Mouse (Mus musculus): ENCODE results near the gene 0610010K14Rik. TPM values are rescaled to one million over a fixed set of nuclear protein-coding genes. Genes with fewer than 3 reads are reported as not detected.

0610010K14Rik gene
- 115 and 118 TPM in 2 replicates for polyA plus RNA-seq (2015; fragmentation: Nextera tagmentation; extraction: Ambion mirVana)

DNA sequence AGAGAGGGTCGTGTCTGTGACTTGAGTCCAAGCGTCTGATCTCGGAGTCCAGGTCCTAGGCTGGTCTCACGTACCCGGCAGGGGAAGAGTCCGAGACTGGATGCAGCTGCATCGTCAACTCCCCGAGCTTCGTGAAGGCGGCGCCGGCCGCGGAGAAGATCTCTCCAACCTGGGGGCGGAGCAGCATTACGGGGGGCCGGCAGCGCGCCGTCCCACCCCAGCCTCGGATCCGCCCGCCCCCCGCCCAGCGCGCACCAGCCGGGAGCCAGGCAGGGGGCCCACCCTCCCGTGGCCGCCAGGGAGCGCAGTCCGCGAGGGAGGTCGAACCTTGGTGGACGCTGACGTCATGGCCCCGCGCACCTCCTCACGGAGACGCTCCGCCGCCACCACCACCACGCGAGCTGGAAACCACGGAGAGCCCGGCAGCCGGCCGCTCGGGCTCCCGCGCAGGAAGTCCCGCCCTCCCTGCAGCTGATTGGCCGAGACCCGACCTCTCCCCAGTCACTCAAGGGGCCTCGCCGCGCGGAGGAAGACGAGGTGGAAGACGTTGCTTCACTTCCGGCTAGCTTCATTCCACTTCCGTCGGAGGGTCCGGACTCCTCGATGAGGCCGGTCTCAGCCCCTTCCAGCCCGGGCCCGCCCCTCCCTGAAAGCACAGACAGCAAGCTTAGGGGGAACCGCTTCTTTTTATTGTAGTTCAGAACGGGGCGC lies at the start of gene 0610010K14Rik:
Gene 0610010K14Rik, minus strand, starts transcription at position 458 of the 711 bp plus-strand sequence.
- peak; percentile 79 for TF ChIP-seq CTCF (IDR thresholded peaks at IDR 0.05)
- no peak for TF ChIP-seq EP300 (IDR thresholded peaks at IDR 0.05)
- Histone ChIP-seq H3K9ac (replicated peaks; ENCODE audit: low read depth) (peak within 1 kb of the TSS; percentile 84), H3K36me3 (ENCODE audit: insufficient read depth, low read length) (no peaks in the 10 kb centered on the region), H3K4me2 (replicated peaks; ENCODE audit: low read depth, low read length) (peak within 1 kb of the TSS; percentile 69), H3K27ac (ENCODE audit: low read length) (peak within 1 kb of the TSS; percentile 95), H3K4me3 (ENCODE audit: low read depth, low read length) (peak within 1 kb of the TSS; percentile 72), H3K27me3 (replicated peaks; ENCODE audit: insufficient read depth, low read length) (no peaks in the 10 kb centered on the region), H3K9me3 (ENCODE audit: low read length) (no peaks in the 10 kb centered on the region), H3K4me1 (ENCODE audit: insufficient read depth, low read depth, low read length) (peaks cover 16% of the 10 kb centered on the region)
- DNase-seq (ENCODE audit: low spot score) (peak; percentile 98), ATAC-seq (peak; percentile 95)
- under 1% methylated on average over 58 of the region's 70 CpGs for WGBS

DNA sequence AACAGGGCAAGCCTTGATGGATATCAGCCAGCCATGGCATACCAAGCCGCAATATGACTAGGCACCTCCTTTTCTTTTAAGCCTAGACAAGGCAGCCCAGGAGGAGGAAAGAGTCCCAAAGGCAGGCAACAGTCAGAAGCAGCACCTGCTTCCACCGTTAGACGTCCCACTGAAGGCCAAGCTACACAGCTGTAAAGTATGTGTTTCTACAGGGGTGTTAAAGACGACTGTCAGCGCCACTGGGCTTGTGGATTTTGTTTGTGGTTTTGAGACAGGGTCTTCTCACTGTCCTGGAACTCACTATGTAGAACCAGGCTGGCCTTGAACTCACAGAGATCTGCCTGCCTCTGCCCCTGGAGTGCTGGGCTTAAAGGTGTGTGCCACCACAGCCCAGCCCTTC lies 48.0 kb upstream of the 0610010K14Rik start:
- TF ChIP-seq EP300 (IDR thresholded peaks at IDR 0.05) = no peak
- TF ChIP-seq CTCF (IDR thresholded peaks at IDR 0.05) = no peak
- H3K27me3 ChIP-seq (replicated peaks; ENCODE audit: insufficient read depth, low read length) = no peaks in the 10 kb centered on the region
- H3K36me3 ChIP-seq (ENCODE audit: insufficient read depth, low read length) = no peaks in the 10 kb centered on the region
- ATAC-seq (no peak), DNase-seq (ENCODE audit: low spot score) (no peak)
- no peak overlapping the region for H3K9ac ChIP-seq (replicated peaks; ENCODE audit: low read depth)
- no peak overlapping the region for H3K4me3 ChIP-seq (ENCODE audit: low read depth, low read length)
- H3K27ac ChIP-seq (ENCODE audit: low read length) = no peak overlapping the region
- no peaks in the 10 kb centered on the region for H3K4me1 ChIP-seq (ENCODE audit: insufficient read depth, low read depth, low read length)
- no peak overlapping the region for H3K4me2 ChIP-seq (replicated peaks; ENCODE audit: low read depth, low read length)
- 68% methylated on average over 5 of the region's 5 CpGs for WGBS
- H3K9me3 ChIP-seq (ENCODE audit: low read length) = no peaks in the 10 kb centered on the region

DNA sequence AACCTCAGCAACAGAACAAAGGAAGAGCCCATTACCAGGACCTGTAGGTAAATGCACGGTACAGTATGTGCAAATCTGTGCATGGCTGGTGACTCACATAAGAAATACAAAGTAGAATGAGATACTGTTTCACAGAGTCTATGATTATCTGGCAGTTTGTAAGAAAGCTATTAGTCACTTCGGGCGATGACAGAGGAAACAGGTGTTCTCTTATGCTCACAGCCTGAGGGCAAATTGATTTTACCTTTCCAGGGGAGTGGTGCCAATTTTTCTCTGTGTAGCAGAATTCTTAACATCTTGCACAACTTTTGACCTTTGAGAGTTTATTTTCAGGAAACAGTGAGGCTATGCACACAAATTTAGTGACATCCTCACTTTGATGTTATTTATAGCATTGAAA lies 47.0 kb upstream of the 0610010K14Rik start:
- Histone ChIP-seq H3K4me1 (ENCODE audit: insufficient read depth, low read depth, low read length) (peaks cover 4% of the 10 kb centered on the region; the same call in 1 of the 2 replicates), H3K9ac (replicated peaks; ENCODE audit: low read depth) (no peak overlapping the region), H3K27me3 (replicated peaks; ENCODE audit: insufficient read depth, low read length) (no peaks in the 10 kb centered on the region), H3K27ac (ENCODE audit: low read length) (no peak overlapping the region), H3K36me3 (ENCODE audit: insufficient read depth, low read length) (no peaks in the 10 kb centered on the region), H3K4me3 (ENCODE audit: low read depth, low read length) (no peak overlapping the region), H3K4me2 (replicated peaks; ENCODE audit: low read depth, low read length) (no peak overlapping the region), H3K9me3 (ENCODE audit: low read length) (no peaks in the 10 kb centered on the region)
- DNase-seq (ENCODE audit: low spot score) (peak; percentile 16), ATAC-seq (no peak)
- TF ChIP-seq CTCF (IDR thresholded peaks at IDR 0.05) = no peak
- TF ChIP-seq EP300 (IDR thresholded peaks at IDR 0.05) = no peak
- WGBS = 53% methylated on average over 3 of the region's 3 CpGs

DNA sequence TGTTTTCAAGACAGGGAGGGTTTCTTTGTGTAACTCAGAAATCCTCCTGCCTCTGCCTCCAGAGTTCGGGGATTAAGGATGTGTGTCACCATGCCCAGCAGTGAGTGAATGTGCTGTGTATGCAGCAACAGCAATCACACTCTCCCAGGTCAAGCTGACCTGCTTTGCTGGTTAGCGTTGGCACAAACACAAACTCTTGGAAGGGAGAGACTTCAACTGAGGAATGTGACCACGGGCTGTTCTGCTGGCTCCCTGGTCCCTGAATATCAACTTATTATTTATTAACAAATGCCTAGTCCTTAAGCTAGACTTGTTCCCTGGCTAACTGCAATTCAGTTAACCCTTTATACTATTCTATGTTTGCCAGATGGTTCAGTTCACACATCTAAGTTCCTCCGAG lies 46.0 kb upstream of the 0610010K14Rik start:
- Histone ChIP-seq H3K9ac (replicated peaks; ENCODE audit: low read depth) (no peak overlapping the region), H3K4me1 (ENCODE audit: insufficient read depth, low read depth, low read length) (peaks cover 4% of the 10 kb centered on the region; the same call in 1 of the 2 replicates), H3K27me3 (replicated peaks; ENCODE audit: insufficient read depth, low read length) (no peaks in the 10 kb centered on the region), H3K4me2 (replicated peaks; ENCODE audit: low read depth, low read length) (no peak overlapping the region), H3K9me3 (ENCODE audit: low read length) (no peaks in the 10 kb centered on the region), H3K36me3 (ENCODE audit: insufficient read depth, low read length) (no peaks in the 10 kb centered on the region), H3K4me3 (ENCODE audit: low read depth, low read length) (no peak overlapping the region), H3K27ac (ENCODE audit: low read length) (no peak overlapping the region)
- TF ChIP-seq CTCF (IDR thresholded peaks at IDR 0.05) = no peak
- no peak for TF ChIP-seq EP300 (IDR thresholded peaks at IDR 0.05)
- DNase-seq (ENCODE audit: low spot score) = no peak
- ATAC-seq = no peak
- 56% methylated on average over 4 of the region's 4 CpGs for WGBS

DNA sequence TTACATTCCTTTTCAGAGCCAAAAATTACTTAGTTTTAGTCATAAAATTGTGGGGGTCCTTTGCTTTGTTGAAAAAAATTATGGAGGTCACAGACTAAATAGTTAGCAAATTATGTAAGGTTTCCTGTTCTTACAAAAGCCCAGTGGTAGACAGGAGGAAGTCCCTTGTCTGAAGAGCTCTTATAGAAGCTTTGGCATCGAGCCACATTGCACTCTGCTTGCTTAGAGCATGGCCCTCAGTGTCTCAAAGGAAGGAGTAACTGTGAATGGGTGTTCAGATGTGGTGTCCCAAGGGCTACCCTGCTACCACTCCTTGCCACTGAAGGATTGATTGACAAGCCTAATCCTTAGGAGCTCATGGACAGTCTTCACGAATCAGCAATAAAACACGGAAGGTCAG lies 42.7 kb upstream of the 0610010K14Rik start:
- ATAC-seq (peak; percentile 85), DNase-seq (ENCODE audit: low spot score) (peak; percentile 84)
- TF ChIP-seq EP300 (IDR thresholded peaks at IDR 0.05) (no peak), CTCF (IDR thresholded peaks at IDR 0.05) (no peak)
- H3K4me3 ChIP-seq (ENCODE audit: low read depth, low read length) = no peak overlapping the region
- whole genome bisulfite sequencing = 21% methylated on average over 3 of the region's 3 CpGs
- H3K4me2 ChIP-seq (replicated peaks; ENCODE audit: low read depth, low read length) = no peak overlapping the region
- no peaks in the 10 kb centered on the region for H3K36me3 ChIP-seq (ENCODE audit: insufficient read depth, low read length)
- no peaks in the 10 kb centered on the region for H3K9me3 ChIP-seq (ENCODE audit: low read length)
- peaks cover 4% of the 10 kb centered on the region; the same call in 1 of the 2 replicates for H3K4me1 ChIP-seq (ENCODE audit: insufficient read depth, low read depth, low read length)
- H3K27me3 ChIP-seq (replicated peaks; ENCODE audit: insufficient read depth, low read length) = no peaks in the 10 kb centered on the region
- H3K9ac ChIP-seq (replicated peaks; ENCODE audit: low read depth) = no peak overlapping the region
- H3K27ac ChIP-seq (ENCODE audit: low read length) = no peak overlapping the region

DNA sequence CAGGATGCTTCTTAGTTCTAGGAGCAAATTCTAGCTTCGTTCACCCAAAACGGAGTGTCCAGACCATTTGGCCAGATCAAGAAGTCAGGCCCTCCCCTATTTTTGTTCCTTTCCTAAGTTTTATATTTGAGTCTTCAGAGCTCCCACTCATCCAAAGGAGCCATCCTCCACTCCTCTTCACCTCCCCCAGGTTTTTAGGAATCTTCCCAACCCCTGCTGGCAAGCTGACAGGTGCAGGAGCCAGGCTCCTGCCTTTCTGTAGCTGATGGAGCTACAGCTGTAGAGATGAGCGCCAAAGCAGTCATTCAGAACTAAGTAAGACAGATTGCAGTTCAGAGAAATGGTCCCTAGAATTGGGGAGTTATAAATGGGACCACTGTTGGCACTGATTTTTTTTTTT lies 41.2 kb upstream of the 0610010K14Rik start:
- DNase-seq (ENCODE audit: low spot score) = no peak
- H3K4me1 ChIP-seq (ENCODE audit: insufficient read depth, low read depth, low read length) = peaks cover 4% of the 10 kb centered on the region; the same call in 1 of the 2 replicates
- H3K27me3 ChIP-seq (replicated peaks; ENCODE audit: insufficient read depth, low read length) = no peaks in the 10 kb centered on the region
- ATAC-seq = no peak
- no peaks in the 10 kb centered on the region for H3K9me3 ChIP-seq (ENCODE audit: low read length)
- H3K27ac ChIP-seq (ENCODE audit: low read length) = no peak overlapping the region
- no peak for TF ChIP-seq EP300 (IDR thresholded peaks at IDR 0.05)
- TF ChIP-seq CTCF (IDR thresholded peaks at IDR 0.05) = no peak
- H3K36me3 ChIP-seq (ENCODE audit: insufficient read depth, low read length) = no peaks in the 10 kb centered on the region
- H3K4me3 ChIP-seq (ENCODE audit: low read depth, low read length) = no peak overlapping the region
- WGBS = 88% methylated on average over 3 of the region's 3 CpGs
- no peak overlapping the region for H3K4me2 ChIP-seq (replicated peaks; ENCODE audit: low read depth, low read length)
- no peak overlapping the region for H3K9ac ChIP-seq (replicated peaks; ENCODE audit: low read depth)

All from lung, postnatal 0 days (tissue).